Mouse (Mus musculus): ENCODE measurements at regions not wholly inside any gene's neighbourhood (a gene's known extent, or its start where the extent isn't known, plus 50 kb on each side); places are given as distances from the start of the nearest gene placed in this dataset.
"Not testable (repeated sequence)": the region's sequence is repeated elsewhere in the genome, so short reads cannot be mapped to it uniquely, and the experiment has no call there.

DNA sequence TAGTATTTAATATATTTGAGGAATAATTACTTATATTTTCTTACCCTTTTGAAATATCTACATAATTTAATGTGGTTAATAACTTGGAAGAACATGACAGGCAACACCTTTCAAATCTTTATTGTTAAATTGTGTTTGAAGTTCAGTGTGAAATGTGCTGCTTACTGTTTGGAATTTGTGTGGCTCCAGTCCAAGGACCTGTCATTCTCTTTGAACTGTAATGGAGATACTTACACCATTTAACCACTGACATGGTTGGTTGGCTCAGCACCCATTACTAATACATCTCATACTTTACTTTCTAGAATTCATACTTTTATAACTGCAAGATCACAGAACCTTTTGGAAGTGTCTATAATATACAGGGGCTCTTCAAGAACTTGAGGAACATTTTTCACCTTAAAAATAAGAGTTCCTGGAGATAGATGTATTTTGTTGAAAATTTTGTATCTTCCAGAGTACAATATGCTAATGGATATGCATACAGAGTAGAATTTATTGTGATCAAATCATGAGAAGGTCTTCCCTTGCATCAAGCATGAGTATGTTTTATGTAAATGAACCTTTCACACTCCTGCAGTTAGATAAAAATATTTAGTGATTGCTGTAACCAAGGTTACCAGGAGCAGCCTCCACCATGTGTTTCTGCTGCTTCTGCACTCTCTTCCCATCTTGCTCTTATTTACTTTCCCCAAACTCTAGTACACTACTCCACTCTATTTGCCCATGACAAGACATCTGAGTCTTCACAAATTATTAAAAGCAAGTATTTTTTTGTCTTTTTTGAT, 701.3 kb downstream of the A830018L16Rik start:
- Histone ChIP-seq H3K27ac (ENCODE audit: control insufficient read depth, insufficient read depth, low read depth, low read length) (no peak overlapping the region), H3K4me1 (ENCODE audit: control insufficient read depth, insufficient read depth, low read length) (no peaks in the 10 kb centered on the region), H3K27me3 (ENCODE audit: control insufficient read depth, insufficient read depth, low read length) (no peaks in the 10 kb centered on the region), H3K36me3 (ENCODE audit: control insufficient read depth, insufficient read depth, low read length) (no peaks in the 10 kb centered on the region), H3K4me3 (ENCODE audit: control insufficient read depth, low read depth, low read length) (no peak overlapping the region)
- TF ChIP-seq CTCF (IDR thresholded peaks at IDR 0.05; ENCODE audit: control insufficient read depth, insufficient read depth, insufficient replicate concordance, low read depth, low read length) (no peak), POLR2A (IDR thresholded peaks at IDR 0.05; ENCODE audit: control insufficient read depth, low read depth, low read length) (no peak)

DNA sequence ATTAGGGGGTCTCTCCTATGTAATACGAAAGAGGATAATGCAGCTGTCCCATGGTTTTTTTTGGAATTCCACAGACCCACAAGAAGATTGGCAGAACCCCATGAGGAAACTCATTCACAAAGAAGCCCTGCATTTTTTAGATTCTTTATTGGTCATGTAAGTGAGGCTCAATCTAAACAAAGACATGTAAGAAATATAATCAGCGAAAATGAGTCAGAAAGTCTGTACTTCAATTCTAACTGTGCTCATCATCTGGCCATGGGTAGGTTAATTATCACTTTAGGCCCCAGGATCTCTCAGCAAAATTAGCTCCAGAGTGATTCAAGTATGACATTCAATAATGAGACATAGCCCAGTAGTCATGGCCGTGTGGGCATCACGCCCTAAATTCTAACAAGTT, 703.2 kb downstream of the A830018L16Rik start:
- TF ChIP-seq POLR2A (IDR thresholded peaks at IDR 0.05; ENCODE audit: control insufficient read depth, low read depth, low read length) (no peak), CTCF (IDR thresholded peaks at IDR 0.05; ENCODE audit: control insufficient read depth, insufficient read depth, insufficient replicate concordance, low read depth, low read length) (no peak)
- H3K36me3 ChIP-seq (ENCODE audit: control insufficient read depth, insufficient read depth, low read length) = no peaks in the 10 kb centered on the region
- H3K4me3 ChIP-seq (ENCODE audit: control insufficient read depth, low read depth, low read length) = no peak overlapping the region
- H3K4me1 ChIP-seq (ENCODE audit: control insufficient read depth, insufficient read depth, low read length) = no peaks in the 10 kb centered on the region
- no peak overlapping the region for H3K27ac ChIP-seq (ENCODE audit: control insufficient read depth, insufficient read depth, low read depth, low read length)
- no peaks in the 10 kb centered on the region for H3K27me3 ChIP-seq (ENCODE audit: control insufficient read depth, insufficient read depth, low read length)

DNA sequence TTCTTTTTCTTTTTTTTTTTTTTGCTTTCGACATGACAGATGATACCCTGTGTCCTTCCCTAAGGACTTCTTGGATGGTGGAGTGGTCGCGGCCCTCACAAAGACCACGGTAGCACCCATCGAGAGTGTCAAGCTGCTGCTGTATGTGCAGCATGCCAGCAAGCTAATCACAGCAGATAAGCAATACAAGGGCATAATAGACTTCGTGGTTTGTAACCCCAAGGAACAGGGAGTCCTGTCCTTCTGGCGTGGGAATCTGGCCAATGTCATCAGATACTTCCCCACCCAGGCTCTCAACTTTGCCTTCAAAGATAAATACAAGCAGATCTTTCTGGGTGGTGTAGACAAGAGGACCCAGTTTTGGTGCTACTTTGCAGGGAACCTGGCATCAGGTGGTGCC, 707.0 kb downstream of the A830018L16Rik start:
- Histone ChIP-seq H3K4me1 (ENCODE audit: control insufficient read depth, insufficient read depth, low read length) (no peaks in the 10 kb centered on the region), H3K4me3 (ENCODE audit: control insufficient read depth, low read depth, low read length) (no peak overlapping the region), H3K36me3 (ENCODE audit: control insufficient read depth, insufficient read depth, low read length) (no peaks in the 10 kb centered on the region), H3K27ac (ENCODE audit: control insufficient read depth, insufficient read depth, low read depth, low read length) (no peak overlapping the region), H3K27me3 (ENCODE audit: control insufficient read depth, insufficient read depth, low read length) (no peaks in the 10 kb centered on the region)
- TF ChIP-seq POLR2A (IDR thresholded peaks at IDR 0.05; ENCODE audit: control insufficient read depth, low read depth, low read length) (no peak), CTCF (IDR thresholded peaks at IDR 0.05; ENCODE audit: control insufficient read depth, insufficient read depth, insufficient replicate concordance, low read depth, low read length) (no peak)

DNA sequence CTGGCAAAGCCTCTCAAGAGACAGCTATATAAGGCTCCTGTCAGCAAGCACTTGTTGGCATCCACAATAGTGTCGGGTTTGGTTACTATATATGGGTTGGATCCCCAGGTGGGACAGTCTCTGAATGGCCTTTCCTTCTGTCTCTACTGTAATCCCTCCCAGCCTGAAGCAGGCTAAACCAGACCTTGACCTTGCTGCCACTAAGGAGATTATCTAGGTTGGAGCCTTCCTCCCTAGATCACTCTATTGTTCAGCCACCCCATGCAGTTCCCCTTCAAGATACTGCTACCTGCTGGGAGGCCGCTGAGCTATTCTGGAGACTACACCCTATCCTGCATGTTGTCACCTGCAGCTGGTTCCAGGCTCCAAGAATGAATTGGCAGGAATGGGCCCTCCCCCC, 712.7 kb downstream of the A830018L16Rik start:
- H3K4me1 ChIP-seq (ENCODE audit: control insufficient read depth, insufficient read depth, low read length); H3K36me3 ChIP-seq (ENCODE audit: control insufficient read depth, insufficient read depth, low read length); H3K4me3 ChIP-seq (ENCODE audit: control insufficient read depth, low read depth, low read length); H3K27me3 ChIP-seq (ENCODE audit: control insufficient read depth, insufficient read depth, low read length); H3K27ac ChIP-seq (ENCODE audit: control insufficient read depth, insufficient read depth, low read depth, low read length): not testable (repeated sequence)

DNA sequence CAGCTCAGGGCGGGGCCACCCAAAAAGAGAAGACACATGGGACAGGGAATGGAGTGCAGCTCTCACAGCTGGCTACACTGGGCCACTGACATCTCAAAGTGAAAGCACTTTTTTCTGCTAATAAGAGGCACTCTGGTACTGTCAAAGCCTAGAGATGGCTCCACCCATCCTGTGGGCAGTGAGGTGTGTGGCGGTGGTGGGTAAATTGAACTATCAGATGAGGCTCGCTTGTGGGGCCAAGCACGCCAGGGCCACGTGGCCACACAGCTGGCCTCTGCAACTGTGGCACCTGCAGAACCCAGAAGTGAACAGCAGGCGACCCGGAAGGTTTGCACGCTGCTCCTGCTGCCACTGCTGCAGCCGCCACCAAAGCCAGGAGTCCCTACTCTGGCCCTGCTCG, 756.6 kb downstream of the A830018L16Rik start:
- no peak overlapping the region for H3K4me3 ChIP-seq (ENCODE audit: control insufficient read depth, low read depth, low read length)
- TF ChIP-seq CTCF (IDR thresholded peaks at IDR 0.05; ENCODE audit: control insufficient read depth, insufficient read depth, insufficient replicate concordance, low read depth, low read length) (no peak), POLR2A (IDR thresholded peaks at IDR 0.05; ENCODE audit: control insufficient read depth, low read depth, low read length) (no peak)
- H3K27ac ChIP-seq (ENCODE audit: control insufficient read depth, insufficient read depth, low read depth, low read length) = no peak overlapping the region

DNA sequence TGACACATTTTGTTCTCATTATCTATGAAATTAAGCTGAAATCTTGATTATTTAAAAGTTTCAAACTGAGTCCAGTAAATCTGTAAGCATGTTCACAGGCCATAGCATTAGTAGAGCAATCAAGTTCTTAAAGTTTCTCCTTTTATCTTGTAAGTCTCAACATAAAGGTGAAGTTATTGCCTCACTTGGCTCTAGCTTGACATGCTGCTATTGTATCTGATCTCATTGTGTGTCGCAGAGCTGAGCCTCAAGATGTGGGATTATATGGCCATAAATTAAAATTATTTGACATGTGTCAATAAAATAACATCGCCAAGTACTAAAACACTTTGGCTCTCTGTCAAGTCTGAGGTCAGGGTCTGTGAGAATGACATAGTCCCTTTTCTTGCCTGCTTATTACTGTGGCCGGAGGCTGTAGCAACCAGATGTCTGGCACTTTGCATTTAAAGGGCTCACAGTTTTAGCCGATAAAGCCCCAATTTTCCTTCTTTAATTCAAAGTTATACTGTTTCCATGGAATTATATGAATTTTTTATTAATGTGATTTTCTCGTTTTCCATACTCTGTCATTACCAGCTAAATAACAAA, 775.8 kb downstream of the A830018L16Rik start:
- Histone ChIP-seq H3K4me1 (ENCODE audit: control insufficient read depth, insufficient read depth, low read length) (no peaks in the 10 kb centered on the region), H3K27ac (ENCODE audit: control insufficient read depth, insufficient read depth, low read depth, low read length) (no peak overlapping the region), H3K4me3 (ENCODE audit: control insufficient read depth, low read depth, low read length) (no peak overlapping the region), H3K27me3 (ENCODE audit: control insufficient read depth, insufficient read depth, low read length) (no peaks in the 10 kb centered on the region), H3K36me3 (ENCODE audit: control insufficient read depth, insufficient read depth, low read length) (no peaks in the 10 kb centered on the region)
- TF ChIP-seq CTCF (IDR thresholded peaks at IDR 0.05; ENCODE audit: control insufficient read depth, insufficient read depth, insufficient replicate concordance, low read depth, low read length) = no peak
- TF ChIP-seq POLR2A (IDR thresholded peaks at IDR 0.05; ENCODE audit: control insufficient read depth, low read depth, low read length) = no peak

More for the DNA sequence above, 756.6 kb downstream of the A830018L16Rik start:
- H3K27me3 ChIP-seq (ENCODE audit: control insufficient read depth, insufficient read depth, low read length) = no peaks in the 10 kb centered on the region
- no peaks in the 10 kb centered on the region for H3K36me3 ChIP-seq (ENCODE audit: control insufficient read depth, insufficient read depth, low read length)
- H3K4me1 ChIP-seq (ENCODE audit: control insufficient read depth, insufficient read depth, low read length) = no peaks in the 10 kb centered on the region

DNA sequence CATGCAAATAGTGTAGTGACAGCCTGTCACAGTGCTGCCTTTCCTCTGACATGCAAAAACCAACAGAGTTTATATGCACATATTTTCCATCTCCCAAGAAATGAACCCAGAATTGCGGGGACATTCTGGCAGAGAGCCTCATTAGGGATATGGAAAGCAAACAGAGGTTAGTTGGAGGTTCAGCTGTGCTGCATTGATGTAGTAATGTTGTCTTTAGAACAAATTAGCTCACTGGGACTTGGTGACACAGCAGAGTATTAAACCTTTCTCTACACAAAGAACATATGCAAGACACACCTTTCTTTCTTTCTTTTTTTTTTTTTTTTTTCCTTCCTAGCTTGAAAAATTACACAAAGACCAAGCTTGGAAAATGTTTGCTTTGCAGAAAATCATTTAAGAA, 778.7 kb downstream of the A830018L16Rik start:
- TF ChIP-seq CTCF (IDR thresholded peaks at IDR 0.05; ENCODE audit: control insufficient read depth, insufficient read depth, insufficient replicate concordance, low read depth, low read length) (no peak), POLR2A (IDR thresholded peaks at IDR 0.05; ENCODE audit: control insufficient read depth, low read depth, low read length) (no peak)
- Histone ChIP-seq H3K4me3 (ENCODE audit: control insufficient read depth, low read depth, low read length) (no peak overlapping the region), H3K27me3 (ENCODE audit: control insufficient read depth, insufficient read depth, low read length) (no peaks in the 10 kb centered on the region), H3K4me1 (ENCODE audit: control insufficient read depth, insufficient read depth, low read length) (no peaks in the 10 kb centered on the region), H3K36me3 (ENCODE audit: control insufficient read depth, insufficient read depth, low read length) (no peaks in the 10 kb centered on the region), H3K27ac (ENCODE audit: control insufficient read depth, insufficient read depth, low read depth, low read length) (no peak overlapping the region)
